Mouse (Mus musculus): ENCODE measurements around the gene Mrm3. TPM values are rescaled to one million over a fixed set of nuclear protein-coding genes. Genes with fewer than 3 reads are reported as not detected.

Gene Mrm3
- polyA plus RNA-seq, 1 experiment from 2014 or later: 23.4 TPM

Other genes with a start within 250 kb of the Mrm3 start
- 0.12 TPM in 1 of 2 replicates, not detected in the other for gene 1700016K19Rik, start 243.8 kb upstream of the Mrm3 start, polyA plus RNA-seq (2016; fragmentation: Nextera tagmentation; extraction: Ambion mirVana)
- 14.9 and 16.5 TPM in 2 replicates for gene Rflnb, start 215.9 kb upstream of the Mrm3 start, polyA plus RNA-seq (2016; fragmentation: Nextera tagmentation; extraction: Ambion mirVana)
- 36.5 and 41.4 TPM in 2 replicates for gene Vps53, start 64.1 kb upstream of the Mrm3 start, polyA plus RNA-seq (2016; fragmentation: Nextera tagmentation; extraction: Ambion mirVana)
- gene Fam57a, start 64.0 kb upstream of the Mrm3 start, polyA plus RNA-seq (2016; fragmentation: Nextera tagmentation; extraction: Ambion mirVana): 32.2 and 32.4 TPM in 2 replicates
- 0.88 TPM in 1 of 2 replicates, not detected in the other for gene Dbil5, start 26.1 kb upstream of the Mrm3 start, polyA plus RNA-seq (2016; fragmentation: Nextera tagmentation; extraction: Ambion mirVana)
- gene Gemin4, start 26.1 kb upstream of the Mrm3 start, polyA plus RNA-seq (2016; fragmentation: Nextera tagmentation; extraction: Ambion mirVana): 45.4 and 51.3 TPM in 2 replicates
- gene Glod4, start within 50 bp of the Mrm3 start, polyA plus RNA-seq (2016; fragmentation: Nextera tagmentation; extraction: Ambion mirVana): 130 and 135 TPM in 2 replicates
- gene Nxn, start 155.4 kb downstream of the Mrm3 start, polyA plus RNA-seq (2016; fragmentation: Nextera tagmentation; extraction: Ambion mirVana): 59.3 and 59.5 TPM in 2 replicates
- gene Timm22, start 163.2 kb downstream of the Mrm3 start, polyA plus RNA-seq (2016; fragmentation: Nextera tagmentation; extraction: Ambion mirVana): 127 and 128 TPM in 2 replicates

Measured in midbrain, embryonic 10.5 days (tissue).